Mouse (Mus musculus): ENCODE results near the gene Cntnap5a. TPM values are rescaled to one million over a fixed set of nuclear protein-coding genes. Genes with fewer than 3 reads are reported as not detected.

Cntnap5a gene
- polyA plus RNA-seq, 2 experiments, result not detected

DNA sequence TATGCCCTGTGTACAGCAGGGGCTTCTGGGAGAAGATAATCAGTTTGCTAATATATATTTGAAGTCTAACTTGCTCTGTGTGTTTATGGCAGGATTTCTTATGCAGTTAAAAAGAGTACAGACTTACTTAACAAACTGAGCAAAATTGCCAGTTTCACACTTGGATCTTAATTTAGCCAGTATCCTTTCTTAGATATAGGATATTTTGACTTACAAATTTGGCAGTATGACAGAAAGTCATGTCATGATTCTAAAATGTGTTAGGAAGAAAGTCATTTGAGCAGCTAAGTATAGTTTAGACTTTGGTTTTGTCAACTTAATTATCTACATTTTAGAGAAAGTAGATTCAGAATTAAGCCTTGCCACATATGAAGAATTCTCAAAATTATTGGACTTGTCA lies 167.7 kb downstream of the Cntnap5a start:
- no peaks in the 10 kb centered on the region for H3K36me3 ChIP-seq (replicated peaks; ENCODE audit: control insufficient read depth, insufficient read depth, low read depth)
- no peak for ATAC-seq (ENCODE audit: insufficient read depth)

DNA sequence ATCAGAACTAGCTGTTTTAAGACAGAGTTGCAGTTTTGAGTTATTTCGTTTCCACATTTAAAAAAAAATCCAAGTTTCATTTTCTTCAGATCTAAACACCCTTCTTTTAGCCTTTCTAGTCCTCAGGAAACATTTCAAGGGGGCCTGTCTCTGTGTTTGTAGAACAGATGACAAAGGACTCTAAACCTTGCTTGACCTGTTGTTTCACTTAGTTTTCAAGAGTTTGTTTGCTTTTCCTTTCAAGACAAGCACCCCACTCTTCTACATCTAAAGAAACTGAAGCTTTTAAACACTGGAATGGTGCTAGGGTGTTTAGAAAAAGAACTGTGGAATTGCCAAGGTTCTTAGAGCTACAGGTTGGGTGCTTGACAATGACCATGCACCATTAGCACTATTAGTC lies 233.8 kb downstream of the Cntnap5a start:
- Histone ChIP-seq H3K9me3 (ENCODE audit: control insufficient read depth, low read length) (no peaks in the 10 kb centered on the region), H3K27me3 (ENCODE audit: control insufficient read depth, insufficient read depth, low read length) (no peaks in the 10 kb centered on the region)
- WGBS (ENCODE audit: insufficient replicate concordance), result 43% methylated on average over 1 of the region's 1 CpGs

More for the DNA sequence above, 167.7 kb downstream of the Cntnap5a start:
- Histone ChIP-seq H3K27me3 (ENCODE audit: control insufficient read depth, insufficient read depth, low read length) (no peaks in the 10 kb centered on the region), H3K4me1 (replicated peaks; ENCODE audit: control insufficient read depth in 2 of 2, insufficient read depth in 2 of 2, low read length in 1 of 2) (no peaks in the 10 kb centered on the region), H3K4me3 (ENCODE audit: insufficient read depth in 1 of 2, low read depth in 2 of 2, low read length in 2 of 2) (no peak overlapping the region), H3K9ac (replicated peaks) (no peak overlapping the region), H3K4me2 (ENCODE audit: low read depth) (no peak overlapping the region), H3K9me3 (ENCODE audit: control insufficient read depth, low read length) (no peaks in the 10 kb centered on the region), H3K27ac (no peak overlapping the region)
- no peak for TF ChIP-seq CTCF (IDR thresholded peaks at IDR 0.05; ENCODE audit: low read depth)
- no peak for TF ChIP-seq EP300 (IDR thresholded peaks at IDR 0.05; ENCODE audit: low read depth)
- no peak for DNase-seq (ENCODE audit: low read depth in 3 of 3, low spot score in 3 of 3)

GRCm38 (mm10) chr1:115925953-115926665 lies 241.6 kb downstream of the Cntnap5a start:
- Histone ChIP-seq H3K9ac (replicated peaks) (no peak overlapping the region), H3K9me3 (ENCODE audit: control insufficient read depth, low read length) (no peaks in the 10 kb centered on the region), H3K36me3 (replicated peaks; ENCODE audit: control insufficient read depth, insufficient read depth, low read depth) (no peaks in the 10 kb centered on the region), H3K4me2 (ENCODE audit: low read depth) (no peak overlapping the region), H3K4me3 (ENCODE audit: insufficient read depth in 1 of 2, low read depth in 2 of 2, low read length in 2 of 2) (no peak overlapping the region), H3K27ac (no peak overlapping the region), H3K27me3 (ENCODE audit: control insufficient read depth, insufficient read depth, low read length) (no peaks in the 10 kb centered on the region), H3K4me1 (replicated peaks; ENCODE audit: control insufficient read depth in 2 of 2, insufficient read depth in 2 of 2, low read length in 1 of 2) (no peaks in the 10 kb centered on the region)
- TF ChIP-seq CTCF (IDR thresholded peaks at IDR 0.05; ENCODE audit: low read depth), result no peak
- TF ChIP-seq EP300 (IDR thresholded peaks at IDR 0.05; ENCODE audit: low read depth), result no peak
- ATAC-seq (ENCODE audit: insufficient read depth) (no peak), DNase-seq (ENCODE audit: low read depth in 3 of 3, low spot score in 3 of 3) (no peak)
- 71% methylated on average over 1 of the region's 1 CpGs for WGBS (ENCODE audit: insufficient replicate concordance)

More for the DNA sequence above, 233.8 kb downstream of the Cntnap5a start:
- Histone ChIP-seq H3K4me2 (ENCODE audit: low read depth) (no peak overlapping the region), H3K27ac (no peak overlapping the region), H3K36me3 (replicated peaks; ENCODE audit: control insufficient read depth, insufficient read depth, low read depth) (no peaks in the 10 kb centered on the region), H3K4me3 (ENCODE audit: insufficient read depth in 1 of 2, low read depth in 2 of 2, low read length in 2 of 2) (no peak overlapping the region), H3K4me1 (replicated peaks; ENCODE audit: control insufficient read depth in 2 of 2, insufficient read depth in 2 of 2, low read length in 1 of 2) (no peaks in the 10 kb centered on the region), H3K9ac (replicated peaks) (no peak overlapping the region)
- ATAC-seq (ENCODE audit: insufficient read depth) (no peak), DNase-seq (ENCODE audit: low read depth in 3 of 3, low spot score in 3 of 3) (no peak)
- TF ChIP-seq EP300 (IDR thresholded peaks at IDR 0.05; ENCODE audit: low read depth) (no peak), CTCF (IDR thresholded peaks at IDR 0.05; ENCODE audit: low read depth) (no peak)

- no peak for ATAC-seq (ENCODE audit: insufficient read depth)
- no peak overlapping the region for H3K4me2 ChIP-seq (ENCODE audit: low read depth)
- WGBS (ENCODE audit: insufficient replicate concordance), result 33% methylated on average over 1 of the region's 1 CpGs
- H3K9me3 ChIP-seq (ENCODE audit: control insufficient read depth, low read length), result no peaks in the 10 kb centered on the region
- TF ChIP-seq CTCF (IDR thresholded peaks at IDR 0.05; ENCODE audit: low read depth) (no peak), EP300 (IDR thresholded peaks at IDR 0.05; ENCODE audit: low read depth) (no peak)
- no peak overlapping the region for H3K9ac ChIP-seq (replicated peaks)
- H3K36me3 ChIP-seq (replicated peaks; ENCODE audit: control insufficient read depth, insufficient read depth, low read depth), result no peaks in the 10 kb centered on the region
- DNase-seq (ENCODE audit: low read depth in 3 of 3, low spot score in 3 of 3), result no peak
- no peaks in the 10 kb centered on the region for H3K27me3 ChIP-seq (ENCODE audit: control insufficient read depth, insufficient read depth, low read length)
- no peaks in the 10 kb centered on the region for H3K4me1 ChIP-seq (replicated peaks; ENCODE audit: control insufficient read depth in 2 of 2, insufficient read depth in 2 of 2, low read length in 1 of 2)
- no peak overlapping the region for H3K4me3 ChIP-seq (ENCODE audit: insufficient read depth in 1 of 2, low read depth in 2 of 2, low read length in 2 of 2)
- H3K27ac ChIP-seq, result no peak overlapping the region
Observed at GRCm38 (mm10) chr1:115932045-115932444, 247.5 kb downstream of the Cntnap5a start.

GRCm38 (mm10) chr1:115945892-115946291 lies 261.3 kb downstream of the Cntnap5a start:
- no peaks in the 10 kb centered on the region for H3K4me1 ChIP-seq (replicated peaks; ENCODE audit: control insufficient read depth in 2 of 2, insufficient read depth in 2 of 2, low read length in 1 of 2)
- H3K36me3 ChIP-seq (replicated peaks; ENCODE audit: control insufficient read depth, insufficient read depth, low read depth), result no peaks in the 10 kb centered on the region
- no peak overlapping the region for H3K27ac ChIP-seq
- ATAC-seq (ENCODE audit: insufficient read depth) (no peak), DNase-seq (ENCODE audit: low read depth in 3 of 3, low spot score in 3 of 3) (no peak)
- no peak overlapping the region for H3K9ac ChIP-seq (replicated peaks)
- no peaks in the 10 kb centered on the region for H3K27me3 ChIP-seq (ENCODE audit: control insufficient read depth, insufficient read depth, low read length)
- H3K4me2 ChIP-seq (ENCODE audit: low read depth), result no peak overlapping the region
- H3K4me3 ChIP-seq (ENCODE audit: insufficient read depth in 1 of 2, low read depth in 2 of 2, low read length in 2 of 2), result no peak overlapping the region
- TF ChIP-seq EP300 (IDR thresholded peaks at IDR 0.05; ENCODE audit: low read depth) (no peak), CTCF (IDR thresholded peaks at IDR 0.05; ENCODE audit: low read depth) (no peak)
- 67% methylated on average over 3 of the region's 3 CpGs for WGBS (ENCODE audit: insufficient replicate concordance)
- H3K9me3 ChIP-seq (ENCODE audit: control insufficient read depth, low read length), result no peaks in the 10 kb centered on the region
